Mouse (Mus musculus) liver, embryonic 11.5 days (tissue): ENCODE measurements around the gene Eif4a3. TPM values are rescaled to one million over a fixed set of nuclear protein-coding genes. Genes with fewer than 3 reads are reported as not detected.
"Not testable (repeated sequence)": the region's sequence is repeated elsewhere in the genome, so short reads cannot be mapped to it uniquely, and the experiment has no call there.

Source experiments
- ATAC-seq: fragments of 200-750 bp; cut with Nextera tagmentation; replicated peaks from 2 replicates; pipeline ENCODE4 v1.8.0; 2017; ENCODE audit warnings: moderate number of reproducible peaks, mild to moderate bottlenecking, moderate TSS enrichment, moderate library complexity; ENCODE audit not compliant: low FRiP score
- DNase-seq: peaks from one replicate; pipeline ENCODE4 v3.0.0-alpha.2; 2017; ENCODE audit warnings: low spot score
- H3K27ac ChIP-seq: fragments of 300-500 bp; sonication (generic); 2 replicates; pipeline ENCODE4 v1.5.1; 2014; ENCODE audit warnings: mild to moderate bottlenecking, low read depth, low read length, control low read depth
- H3K27me3 ChIP-seq: fragments of 300-500 bp; sonication (generic); replicated peaks from 2 replicates; pipeline ENCODE4 v1.6.1; 2014; ENCODE audit warnings: low read length, mixed read lengths; ENCODE audit not compliant: control insufficient read depth, insufficient read depth
- H3K36me3 ChIP-seq: fragments of 300-500 bp; sonication (generic); 2 replicates; pipeline ENCODE4 v1.6.1; 2014; ENCODE audit warnings: mild to moderate bottlenecking, low read length, moderate library complexity, mixed read lengths; ENCODE audit not compliant: control insufficient read depth, insufficient read depth
- H3K4me1 ChIP-seq: fragments of 300-500 bp; sonication (generic); replicated peaks from 2 replicates; pipeline ENCODE4 v1.6.1; 2014; ENCODE audit warnings: low read length, mixed read lengths; ENCODE audit not compliant: control insufficient read depth, insufficient read depth
- H3K4me2 ChIP-seq: fragments of 300-500 bp; sonication (generic); 2 replicates; pipeline ENCODE4 v1.6.1; 2014; ENCODE audit warnings: mild to moderate bottlenecking, control low read depth, moderate library complexity
- H3K4me3 ChIP-seq: fragments of 300-500 bp; sonication (generic); 2 replicates; pipeline ENCODE4 v1.5.1; 2014; ENCODE audit warnings: low read depth, low read length, control low read depth
- H3K9ac ChIP-seq: fragments of 300-500 bp; sonication (generic); 2 replicates; pipeline ENCODE4 v1.6.1; 2014; ENCODE audit warnings: low read depth, low read length, control low read depth
- H3K9me3 ChIP-seq: fragments of 300-500 bp; sonication (generic); 2 replicates; pipeline ENCODE4 v1.6.1; 2016; ENCODE audit warnings: low read length, inconsistent platforms, mixed read lengths; ENCODE audit not compliant: control insufficient read depth
- WGBS: fragments of 180-500 bp; shearing (Covaris S2); extraction: QIAGEN DNeasy Blood & Tissue Kit; methylation state at CpG from one replicate; pipeline ENCODE4 v1.1.7; 2014; 5-methylcytosine and 5-hydroxymethylcytosine counted together
- polyA plus RNA-seq: library from polyadenylated mRNA; unstranded; fragments of >200 nt; fragmentation: Nextera tagmentation; extraction: Ambion mirVana; gene quantifications from 2 replicates; pipeline ENCODE4 v1.2.1, GENCODE M21; 2014

Gene Eif4a3
- polyA plus RNA-seq, 1 experiment from 2014 or later, result 404 TPM

DNA sequence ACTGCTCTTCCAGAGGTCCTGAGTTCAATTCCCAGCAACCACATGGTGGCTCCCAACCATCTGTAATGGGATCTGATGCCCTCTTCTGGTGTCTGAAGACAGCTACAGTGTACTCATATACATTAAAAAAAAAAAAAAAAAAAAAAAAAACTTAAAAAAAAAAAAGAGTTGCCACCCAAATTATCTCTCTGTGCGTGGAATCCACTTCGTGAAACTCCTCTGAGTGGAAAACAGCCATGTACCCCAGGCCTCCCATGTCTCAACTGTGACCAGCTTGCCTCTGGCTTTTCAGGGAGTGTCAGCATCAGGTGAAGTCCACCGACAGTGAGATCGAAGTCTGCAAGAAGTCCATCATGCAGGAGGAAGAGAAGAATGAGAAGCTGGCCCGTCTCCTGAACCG is 54.3 kb downstream of the Eif4a3 start:
- H3K4me2 ChIP-seq, H3K27me3 ChIP-seq, H3K27ac ChIP-seq, ATAC-seq, H3K9me3 ChIP-seq, H3K4me3 ChIP-seq, DNase-seq, H3K9ac ChIP-seq, H3K4me1 ChIP-seq, H3K36me3 ChIP-seq: not testable (repeated sequence)
- WGBS, result 82% methylated on average over 6 of the region's 6 CpGs

DNA sequence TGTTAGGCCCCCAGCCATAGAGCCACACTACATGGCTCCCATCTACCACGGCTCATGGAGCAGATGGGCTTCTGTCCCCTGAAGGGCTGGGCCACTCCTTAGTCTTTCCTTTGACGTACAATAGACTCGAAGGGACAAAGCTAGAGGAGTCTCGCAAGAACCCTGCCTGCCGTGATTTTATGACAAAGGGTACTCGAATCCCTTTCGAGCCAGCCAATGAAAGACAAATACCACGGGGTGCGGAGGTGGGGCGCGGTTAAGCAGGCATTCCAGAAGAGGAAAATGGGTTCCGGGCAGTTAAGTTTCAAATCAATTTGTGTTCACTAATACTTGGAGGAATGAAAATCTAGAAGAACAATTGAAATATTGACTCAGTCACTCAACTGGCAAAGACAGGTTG is 60.4 kb downstream of the Eif4a3 start:
- Histone ChIP-seq H3K27me3 (no peaks in the 10 kb centered on the region), H3K9ac (no peak overlapping the region), H3K4me1 (no peaks in the 10 kb centered on the region), H3K9me3 (no peaks in the 10 kb centered on the region), H3K4me3 (no peak overlapping the region), H3K4me2 (no peak overlapping the region), H3K27ac (no peak overlapping the region), H3K36me3 (no peaks in the 10 kb centered on the region)
- 91% methylated on average over 12 of the region's 12 CpGs for WGBS
- ATAC-seq (no peak), DNase-seq (no peak)

Other genes with a start within 250 kb of the Eif4a3 start
- 5.1 TPM in 2 replicates for gene Cbx4, start 213.9 kb downstream of the Eif4a3 start, polyA plus RNA-seq
- gene Tbc1d16, start 71.6 kb downstream of the Eif4a3 start, polyA plus RNA-seq, result 3.4 and 3.6 TPM in 2 replicates
- gene Ccdc40, start 71.5 kb downstream of the Eif4a3 start, polyA plus RNA-seq, result 4.1 and 5.4 TPM in 2 replicates
- gene Gaa, start 32.2 kb downstream of the Eif4a3 start, polyA plus RNA-seq, result 40.5 and 42.5 TPM in 2 replicates
- 0.32 and 0.37 TPM in 2 replicates for gene Card14, start 7.7 kb upstream of the Eif4a3 start, polyA plus RNA-seq
- 4.4 and 5.8 TPM in 2 replicates for gene Sgsh, start 55.4 kb upstream of the Eif4a3 start, polyA plus RNA-seq
- gene Slc26a11, start 55.5 kb upstream of the Eif4a3 start, polyA plus RNA-seq, result 4.3 and 5.1 TPM in 2 replicates
- 7.6 and 8.0 TPM in 2 replicates for gene Rnf213, start 93.0 kb upstream of the Eif4a3 start, polyA plus RNA-seq
- gene Endov, start 191.3 kb upstream of the Eif4a3 start, polyA plus RNA-seq, result 13.2 and 14.2 TPM in 2 replicates
- gene Nptx1, start 247.7 kb upstream of the Eif4a3 start, polyA plus RNA-seq, result 0.23 and 0.34 TPM in 2 replicates